Mouse (Mus musculus) heart, embryonic 14.5 days (tissue): ENCODE measurements around the gene Slc38a11. TPM values are rescaled to one million over a fixed set of nuclear protein-coding genes. Genes with fewer than 3 reads are reported as not detected.

Source experiments
- ATAC-seq: fragments of 200-750 bp; cut with Nextera tagmentation; 2 replicates; pipeline ENCODE4 v1.8.0; 2017; ENCODE audit warnings: low read depth, moderate TSS enrichment; ENCODE audit not compliant: insufficient number of reproducible peaks, insufficient read depth, low FRiP score
- H3K27ac ChIP-seq, 2 experiments: fragments of 200-500 bp in 1 of 2; fragments of 300-500 bp in 1 of 2; sonication (generic) in 1 of 2; replicated peaks in 1 of 2; 2 replicates each; pipeline ENCODE4 v1.5.1; 2012 to 2014; ENCODE audit warnings: low read depth in 2 of 2, low read length in 2 of 2, control low read depth in 1 of 2, mild to moderate bottlenecking in 1 of 2, mixed read lengths in 1 of 2; ENCODE audit not compliant: control insufficient read depth in 1 of 2, insufficient read depth in 1 of 2
- H3K27me3 ChIP-seq: fragments of 300-500 bp; sonication (generic); 2 replicates; pipeline ENCODE4 v1.6.1; 2014; ENCODE audit warnings: mild to moderate bottlenecking, low read length, control low read depth; ENCODE audit not compliant: control insufficient read depth, insufficient read depth
- H3K36me3 ChIP-seq: fragments of 300-500 bp; sonication (generic); 2 replicates; pipeline ENCODE4 v1.6.1; 2014; ENCODE audit warnings: mild to moderate bottlenecking, control low read depth, low read length, mixed read lengths; ENCODE audit not compliant: control insufficient read depth, insufficient read depth
- H3K4me1 ChIP-seq, 2 experiments: fragments of 200-500 bp in 1 of 2; fragments of 300-500 bp in 1 of 2; sonication (generic) in 1 of 2; 2 replicates each; pipeline ENCODE4 v1.6.1; 2012 to 2014; ENCODE audit warnings: low read length in 2 of 2, control low read depth in 1 of 2, mixed read lengths in 1 of 2; ENCODE audit not compliant: control insufficient read depth in 2 of 2, insufficient read depth in 2 of 2
- H3K4me2 ChIP-seq: fragments of 300-500 bp; sonication (generic); 2 replicates; pipeline ENCODE4 v1.6.1; 2014; ENCODE audit warnings: mild to moderate bottlenecking, low read length
- H3K4me3 ChIP-seq, 2 experiments: fragments of 200-500 bp in 1 of 2; fragments of 300-500 bp in 1 of 2; sonication (generic) in 1 of 2; 2 replicates each; pipeline ENCODE4 v1.5.1; 2012 to 2014; ENCODE audit warnings: low read length in 2 of 2, mild to moderate bottlenecking in 2 of 2, control low read depth in 1 of 2, low read depth in 1 of 2, moderate library complexity in 1 of 2; ENCODE audit not compliant: control insufficient read depth in 1 of 2, insufficient read depth in 1 of 2
- H3K9ac ChIP-seq: fragments of 300-500 bp; sonication (generic); 2 replicates; pipeline ENCODE4 v1.6.1; 2014; ENCODE audit warnings: mild to moderate bottlenecking, low read length
- H3K9me3 ChIP-seq: fragments of 300-500 bp; sonication (generic); 2 replicates; pipeline ENCODE4 v1.6.1; 2016; ENCODE audit warnings: low read length, control low read depth; ENCODE audit not compliant: control insufficient read depth
- WGBS: fragments of 180-500 bp; shearing (Covaris S2); extraction: QIAGEN DNeasy Blood & Tissue Kit; methylation state at CpG from one replicate; pipeline ENCODE4 v1.1.7; 2014; 5-methylcytosine and 5-hydroxymethylcytosine counted together
- polyA plus RNA-seq: library from polyadenylated mRNA; unstranded; fragments of >200 nt; fragmentation: Nextera tagmentation; extraction: Ambion mirVana; gene quantifications from 2 replicates; pipeline ENCODE4 v1.2.1, GENCODE M21; 2014

Gene Slc38a11
- polyA plus RNA-seq, 1 experiment from 2014 or later: not detected

- 80% methylated on average over 4 of the region's 4 CpGs for WGBS
- H3K27ac ChIP-seq: no peak overlapping the region
These were observed 74.1 kb downstream of the Slc38a11 start for GRCm38 (mm10) chr2:65289721-65290120.

GRCm38 (mm10) chr2:65288696-65289095 is 75.1 kb downstream of the Slc38a11 start:
- no peaks in the 10 kb centered on the region for H3K36me3 ChIP-seq
- no peak overlapping the region for H3K27ac ChIP-seq
- H3K27me3 ChIP-seq: no peaks in the 10 kb centered on the region
- H3K4me2 ChIP-seq: no peak overlapping the region
- H3K9ac ChIP-seq: no peak overlapping the region
- ATAC-seq: no peak
- no peak overlapping the region for H3K4me3 ChIP-seq
- H3K4me1 ChIP-seq: no peaks in the 10 kb centered on the region; a peak in 1 of 4 replicates
- H3K9me3 ChIP-seq: no peaks in the 10 kb centered on the region
- WGBS: 80% methylated on average over 1 of the region's 1 CpGs

More at GRCm38 (mm10) chr2:65289721-65290120, 74.1 kb downstream of the Slc38a11 start:
- Histone ChIP-seq H3K4me2 (no peak overlapping the region), H3K9me3 (no peaks in the 10 kb centered on the region), H3K36me3 (no peaks in the 10 kb centered on the region), H3K9ac (no peak overlapping the region), H3K4me1 (peaks cover 0 to 3% of the 10 kb centered on the region in 2 experiments; a peak in 1 of 4 replicates), H3K4me3 (no peak overlapping the region), H3K27me3 (no peaks in the 10 kb centered on the region)
- ATAC-seq: no peak

- H3K36me3 ChIP-seq: no peaks in the 10 kb centered on the region
- H3K27me3 ChIP-seq: no peaks in the 10 kb centered on the region
- 67% methylated on average over 3 of the region's 3 CpGs for WGBS
- H3K27ac ChIP-seq: no peak overlapping the region
- H3K4me2 ChIP-seq: no peak overlapping the region
- no peak overlapping the region for H3K4me3 ChIP-seq
- H3K4me1 ChIP-seq: no peaks in the 10 kb centered on the region; a peak in 1 of 4 replicates
- no peaks in the 10 kb centered on the region for H3K9me3 ChIP-seq
- H3K9ac ChIP-seq: no peak overlapping the region
- no peak for ATAC-seq
These were observed 78.5 kb downstream of the Slc38a11 start for GRCm38 (mm10) chr2:65285380-65285779.

- peaks cover 4 to 5% of the 10 kb centered on the region in 2 experiments for H3K4me1 ChIP-seq
- no peaks in the 10 kb centered on the region for H3K9me3 ChIP-seq
- H3K27ac ChIP-seq: no peak overlapping the region
- H3K36me3 ChIP-seq: no peaks in the 10 kb centered on the region
- H3K4me3 ChIP-seq: no peak overlapping the region
- no peak overlapping the region for H3K9ac ChIP-seq
- ATAC-seq: no peak
- 79% methylated on average over 6 of the region's 6 CpGs for WGBS
- no peaks in the 10 kb centered on the region for H3K27me3 ChIP-seq
- no peak overlapping the region for H3K4me2 ChIP-seq
These were observed 80.9 kb downstream of the Slc38a11 start for GRCm38 (mm10) chr2:65282979-65283378.

- Histone ChIP-seq H3K4me3 (no peak overlapping the region), H3K9me3 (no peaks in the 10 kb centered on the region), H3K27ac (no peak overlapping the region), H3K4me1 (peaks cover 4 to 5% of the 10 kb centered on the region in 2 experiments), H3K27me3 (no peaks in the 10 kb centered on the region), H3K36me3 (no peaks in the 10 kb centered on the region), H3K9ac (no peak overlapping the region), H3K4me2 (no peak overlapping the region)
- no peak for ATAC-seq
- WGBS: 19% methylated on average over 4 of the region's 4 CpGs
These were observed 84.7 kb downstream of the Slc38a11 start for GRCm38 (mm10) chr2:65279029-65279690.

GRCm38 (mm10) chr2:65275443-65276061 is 88.3 kb downstream of the Slc38a11 start:
- Histone ChIP-seq H3K9ac (no peak overlapping the region), H3K4me1 (peaks cover 4 to 5% of the 10 kb centered on the region in 2 experiments), H3K9me3 (no peaks in the 10 kb centered on the region), H3K27ac (no peak overlapping the region), H3K36me3 (no peaks in the 10 kb centered on the region), H3K4me2 (no peak overlapping the region), H3K4me3 (no peak overlapping the region), H3K27me3 (no peaks in the 10 kb centered on the region)
- 86% methylated on average over 6 of the region's 6 CpGs for WGBS
- ATAC-seq: no peak

- 40% methylated on average over 2 of the region's 2 CpGs for WGBS
These were observed 89.9 kb downstream of the Slc38a11 start for GRCm38 (mm10) chr2:65273910-65274309.

More at GRCm38 (mm10) chr2:65273910-65274309, 89.9 kb downstream of the Slc38a11 start:
- no peak overlapping the region for H3K4me3 ChIP-seq
- no peak overlapping the region for H3K4me2 ChIP-seq
- no peaks in the 10 kb centered on the region for H3K9me3 ChIP-seq
- H3K36me3 ChIP-seq: no peaks in the 10 kb centered on the region
- no peak overlapping the region for H3K27ac ChIP-seq
- H3K27me3 ChIP-seq: no peaks in the 10 kb centered on the region
- no peak for ATAC-seq
- H3K9ac ChIP-seq: no peak overlapping the region
- peaks cover under 1 to 2% of the 10 kb centered on the region in 2 experiments; a peak in 3 of 4 replicates for H3K4me1 ChIP-seq
